Mouse (Mus musculus) frontal cortex, postnatal 25 days (tissue): Measurements from ENCODE around the gene Tymp.

ENCODE experiments used
- DNase-seq, 2 experiments: peaks; one replicate each; pipeline ENCODE4 v3.0.0; 2022; ENCODE audit warnings: low spot score in 2 of 2

Gene Tymp

GRCm38 (mm10) chr15:89326441-89326840 lies 50.4 kb downstream of the Tymp start:
- DNase-seq = no peak

GRCm38 (mm10) chr15:89323656-89324055 lies 53.2 kb downstream of the Tymp start:
- DNase-seq = no peak

GRCm38 (mm10) chr15:89322670-89323522 lies 53.9 kb downstream of the Tymp start, which contains the start of gene Adm2:
TSS of gene Adm2 (plus strand) at chr15:89322720.
- DNase-seq = no peak
